Mouse (Mus musculus) bone marrow macrophage, adult 2 months (primary cell): Measurements from ENCODE around the gene Peli1.

Experiments
- CTCF ChIP-seq: IDR thresholded peaks from 2 replicates; pipeline ENCODE4 v1.5.1; 2012; ENCODE audit warnings: low read depth, mild to moderate bottlenecking, low read length, moderate library complexity
- POLR2A ChIP-seq: IDR thresholded peaks from 2 replicates; pipeline ENCODE4 v1.6.1; 2012; ENCODE audit warnings: mild to moderate bottlenecking, low read depth, low read length, borderline replicate concordance

- TF ChIP-seq POLR2A, result no peak
- no peak for TF ChIP-seq CTCF
Observed at GRCm38 (mm10) chr11:21176491-21176890, 85.4 kb downstream of the Peli1 start.
